Mouse (Mus musculus): ENCODE data around the gene Gm9918. TPM values are rescaled to one million over a fixed set of nuclear protein-coding genes. Genes with fewer than 3 reads are reported as not detected.

Gm9918 gene
- total RNA-seq, 4 experiments from 2014 or later: 0.24 to 0.31 TPM; not detected in 2

- peak; percentile 71 for DNase-seq
Observed at GRCm38 (mm10) chr15:102245891-102246741, 24.2 kb upstream of the Gm9918 start.

GRCm38 (mm10) chr15:102246866-102247251 lies 23.5 kb upstream of the Gm9918 start:
- peak; percentile 96 for DNase-seq

GRCm38 (mm10) chr15:102247252-102248130 lies 22.9 kb upstream of the Gm9918 start:
- DNase-seq: peak; percentile 69

GRCm38 (mm10) chr15:102248131-102248811 lies 22.1 kb upstream of the Gm9918 start:
- no peak for DNase-seq

- DNase-seq: no peak
Observed at GRCm38 (mm10) chr15:102248812-102249191, 21.6 kb upstream of the Gm9918 start.

- DNase-seq: no peak
Observed at GRCm38 (mm10) chr15:102249251-102249691, 21.1 kb upstream of the Gm9918 start.

GRCm38 (mm10) chr15:102249967-102250366 lies 20.4 kb upstream of the Gm9918 start:
- no peak for DNase-seq

- DNase-seq: no peak
Observed at GRCm38 (mm10) chr15:102250521-102250920, 19.8 kb upstream of the Gm9918 start.

- no peak for DNase-seq
Observed at GRCm38 (mm10) chr15:102255547-102256255, 14.7 kb upstream of the Gm9918 start.

- no peak for DNase-seq
Observed at GRCm38 (mm10) chr15:102256431-102257201, 13.7 kb upstream of the Gm9918 start.

- DNase-seq: no peak
Observed at GRCm38 (mm10) chr15:102257202-102258075, 12.9 kb upstream of the Gm9918 start, which contains the start of gene Rarg. Gene Rarg, minus strand, starts transcription at chr15:102257517.

- DNase-seq: no peak
Observed at GRCm38 (mm10) chr15:102258076-102258470, 12.3 kb upstream of the Gm9918 start.

- DNase-seq: no peak
Observed at GRCm38 (mm10) chr15:102258581-102259253, 11.6 kb upstream of the Gm9918 start.

GRCm38 (mm10) chr15:102262582-102262981 lies 7.8 kb upstream of the Gm9918 start:
- DNase-seq: no peak

GRCm38 (mm10) chr15:102263037-102263436 lies 7.3 kb upstream of the Gm9918 start:
- DNase-seq: no peak

- DNase-seq: no peak
Observed at GRCm38 (mm10) chr15:102265548-102265947, 4.8 kb upstream of the Gm9918 start.

- no peak for DNase-seq
Observed at GRCm38 (mm10) chr15:102271441-102271840, 1.1 kb downstream of the Gm9918 start.

GRCm38 (mm10) chr15:102273982-102274716 lies 3.8 kb downstream of the Gm9918 start:
- DNase-seq: no peak

- no peak for DNase-seq
Observed at GRCm38 (mm10) chr15:102278726-102279091, 8.3 kb downstream of the Gm9918 start.

Data from adrenal gland, adult 8-10 months (tissue).